In genomic region chr7:35628496-35628895, GRCm38 (mm10) we compare ENCODE assay signal across 9 mouse cellular contexts. TPM values are rescaled to one million over a fixed set of nuclear protein-coding genes. Genes with fewer than 3 reads are reported as not detected.
A peak's percentile ranks its signal among the peaks of the same experiment; 100 is the strongest.
DNase-seq lines count a peak whose midpoint lies in the region; ATAC-seq and TF ChIP-seq lines count a peak whose summit lies in the region.
"Had no signal": no experiment of that assay in that cellular context is flagged by ENCODE, and none has a peak within 500 bp of the region (broad histone marks: within the 10 kb centered on the region; RNA-seq: fewer than 3 reads in every experiment).

No protein-coding gene starts in this region.

- no peak for TF ChIP-seq POLR2A in cerebellum, adult 2 months (IDR thresholded peaks at IDR 0.05; ENCODE audit: borderline replicate concordance, insufficient read depth, low read length)

- H3K27me3 ChIP-seq in cerebellum, adult 2 months (ENCODE audit: control insufficient read depth, insufficient read depth, low read length) = no peaks in the 10 kb centered on the region
- H3K27me3 ChIP-seq: neural tube, embryonic 13.5 days had no signal

- WGBS in cerebellum, adult 2 months = 78% methylated on average over 5 of the region's 5 CpGs

- ATAC-seq in activated CD4-positive, CD25-positive, alpha-beta regulatory T cell, adult 4 months = peak; percentile 46

- H3K4me1 ChIP-seq in cerebellum, adult 2 months (ENCODE audit: control insufficient read depth, insufficient read depth, low read length) = peaks cover 11% of the 10 kb centered on the region
- H3K4me1 ChIP-seq: neural tube, embryonic 13.5 days had no signal

- no peak overlapping the region for H3K27ac ChIP-seq in cerebellum, adult 2 months (ENCODE audit: insufficient read depth, low read length)
- H3K27ac ChIP-seq in left cerebral cortex, adult 2 months = no peak overlapping the region
- H3K27ac ChIP-seq: neural tube, embryonic 13.5 days had no signal

- no peak for DNase-seq in cerebellum, adult 2 months
- DNase-seq in cerebellum, adult 11 months = no peak
- DNase-seq in left cerebral cortex, adult 2 months (ENCODE audit: extremely low spot score in 1 of 2, low spot score in 2 of 2) = no peak
- no peak for DNase-seq in left cerebral cortex, adult 11 months (ENCODE audit: low spot score)
- peak; percentile 54 to 56 for DNase-seq in kidney, postnatal 4 days
- peak; percentile 29 to 77 for DNase-seq in spleen, postnatal 4 days (ENCODE audit: low spot score in 2 of 2)
- no peak for DNase-seq in ovary, postnatal 10 days (ENCODE audit: low spot score)

- H3K4me3 ChIP-seq in cerebellum, adult 2 months (replicated peaks; ENCODE audit: insufficient read depth, low read depth, low read length) = no peak overlapping the region
- no peak overlapping the region for H3K4me3 ChIP-seq in left cerebral cortex, adult 2 months
- H3K4me3 ChIP-seq: neural tube, embryonic 13.5 days had no signal

- peak; percentile 56 for TF ChIP-seq CTCF in cerebellum, adult 2 months (IDR thresholded peaks at IDR 0.05; ENCODE audit: borderline replicate concordance, insufficient read depth, low read depth, low read length)
- TF ChIP-seq CTCF in left cerebral cortex, adult 2 months (IDR thresholded peaks at IDR 0.05) = peak; percentile 62

- intact Hi-C loops in left cerebral cortex, adult 2 months (cut with DNase I) = no loop called here

RNA-seq across cellular contexts. Expression of gene Pdcd5, which starts 18.8 kb away (rescaled TPM):
- polyA plus RNA-seq in cerebellum, adult 2 months (2012; rRNA removed) = 93.8 and 99.5 TPM in 2 replicates
- total RNA-seq in left cerebral cortex, adult 2 months (2021) = 10 to 100 TPM; 68.1 to 69.2 TPM
- polyA plus RNA-seq in activated CD4-positive, CD25-positive, alpha-beta regulatory T cell, adult 4 months (2017; shearing (Covaris generic)) = 10 to 100 TPM; 56.8 to 86.6 TPM

RNA-seq across cellular contexts. Expression of gene Ankrd27, which starts 42.5 kb away (rescaled TPM):
- polyA plus RNA-seq in cerebellum, adult 2 months (2012; rRNA removed) = 23.5 and 25.0 TPM in 2 replicates
- total RNA-seq in left cerebral cortex, adult 2 months (2021) = 10 to 100 TPM; 43.4 to 46.8 TPM
- polyA plus RNA-seq in activated CD4-positive, CD25-positive, alpha-beta regulatory T cell, adult 4 months (2017; shearing (Covaris generic)) = 10 to 100 TPM; 36.5 to 46.8 TPM

RNA-seq across cellular contexts. Expression of gene Rgs9bp, which starts 43.1 kb away (rescaled TPM):
- 0.03 and 0.07 TPM in 2 replicates for polyA plus RNA-seq in cerebellum, adult 2 months (2012; rRNA removed)
- total RNA-seq in left cerebral cortex, adult 2 months (2021) = under 1 TPM; 0.38 to 0.40 TPM
- under 1 TPM in 1 of 2 experiments, not detected in 1; 0.08 TPM for polyA plus RNA-seq in activated CD4-positive, CD25-positive, alpha-beta regulatory T cell, adult 4 months (2017; shearing (Covaris generic))

Comparison
In these comparisons a context has a peak if more than half of its experiments do, and no peak if none do; other contexts are left out.
1. DNase-seq: peak in kidney, postnatal 4 days (2 of 2) and spleen, postnatal 4 days (2 of 2); none in cerebellum, adult 2 months (0 of 2), cerebellum, adult 11 months (single experiment), left cerebral cortex, adult 2 months (0 of 2), left cerebral cortex, adult 11 months (single experiment) and ovary, postnatal 10 days (single experiment).